Mouse (Mus musculus) brain, embryonic 18.5 days (tissue): ENCODE results near the gene Ethe1.

Source experiments
- DNase-seq: peaks from one replicate; pipeline ENCODE4 v3.0.0-alpha.2; 2012; ENCODE audit warnings: low read depth, low spot score

Gene Ethe1

GRCm38 (mm10) chr7:24574224-24574796 lies 13.0 kb upstream of the Ethe1 start:
- DNase-seq: no peak

- no peak for DNase-seq
Measured at GRCm38 (mm10) chr7:24577811-24578210, 9.5 kb upstream of the Ethe1 start.

GRCm38 (mm10) chr7:24584876-24585275 lies 2.5 kb upstream of the Ethe1 start:
- no peak for DNase-seq

DNA sequence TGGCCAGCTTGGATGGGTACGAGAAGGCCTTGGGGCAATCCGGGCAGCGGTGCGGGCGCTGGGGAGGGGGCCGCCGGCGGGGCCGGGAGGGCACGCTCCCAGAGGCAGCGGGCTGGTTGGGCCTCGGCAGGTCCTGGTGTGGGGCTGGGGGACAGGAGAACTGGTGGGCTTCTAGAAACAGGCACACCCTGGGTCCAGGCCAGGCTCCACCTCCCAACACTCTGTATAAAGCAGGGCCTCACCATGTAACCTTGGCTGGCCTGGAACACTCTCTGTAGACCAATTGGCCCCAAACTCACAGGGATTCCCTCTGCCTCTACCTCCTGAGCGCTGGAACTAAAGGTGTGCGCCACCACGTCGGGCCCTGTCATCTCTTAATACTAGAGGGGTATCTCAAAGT lies 1.3 kb upstream of the Ethe1 start:
- DNase-seq: no peak

DNA sequence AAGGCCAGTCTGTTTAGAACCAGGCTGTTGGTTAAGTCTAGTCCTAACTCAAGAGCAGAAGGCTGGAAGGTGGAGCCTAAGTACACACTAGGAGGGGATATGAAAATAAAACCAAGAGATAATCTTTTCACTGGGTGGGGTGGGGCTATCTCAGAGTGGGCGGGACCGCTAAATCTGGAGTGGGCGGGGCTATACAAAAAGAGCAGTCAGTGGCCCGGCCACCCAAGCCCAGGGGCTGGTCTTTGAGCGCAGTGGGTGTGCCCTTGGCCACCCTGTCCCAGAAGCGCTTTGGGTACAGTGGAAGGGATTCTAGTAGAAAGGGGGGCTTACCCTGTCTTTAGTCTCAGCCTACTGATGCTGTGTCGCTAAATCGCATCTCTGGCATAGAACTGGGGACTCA lies 515 bp upstream of the Ethe1 start:
- no peak for DNase-seq

GRCm38 (mm10) chr7:24588336-24588735 lies 993 bp downstream of the Ethe1 start:
- DNase-seq: no peak

DNA sequence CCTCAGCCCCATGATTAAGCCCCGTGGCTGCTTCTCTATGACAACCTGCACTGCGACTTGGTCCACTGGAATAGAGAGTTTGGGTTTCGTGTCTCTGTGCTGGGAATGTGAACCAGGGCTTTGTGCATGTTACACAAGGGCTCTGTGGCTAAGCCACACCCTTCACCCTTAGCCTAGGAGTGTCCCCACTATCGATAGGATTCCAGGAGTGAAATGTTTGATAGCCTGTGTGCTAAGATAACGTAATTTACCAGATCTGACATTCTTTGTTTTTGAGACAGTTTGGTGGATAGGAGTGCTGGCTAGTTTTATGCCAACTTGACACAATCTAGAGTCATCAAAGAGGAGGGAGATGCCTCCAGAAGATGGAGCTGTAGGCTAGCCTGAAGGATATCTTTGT lies 4.4 kb downstream of the Ethe1 start:
- no peak for DNase-seq

DNA sequence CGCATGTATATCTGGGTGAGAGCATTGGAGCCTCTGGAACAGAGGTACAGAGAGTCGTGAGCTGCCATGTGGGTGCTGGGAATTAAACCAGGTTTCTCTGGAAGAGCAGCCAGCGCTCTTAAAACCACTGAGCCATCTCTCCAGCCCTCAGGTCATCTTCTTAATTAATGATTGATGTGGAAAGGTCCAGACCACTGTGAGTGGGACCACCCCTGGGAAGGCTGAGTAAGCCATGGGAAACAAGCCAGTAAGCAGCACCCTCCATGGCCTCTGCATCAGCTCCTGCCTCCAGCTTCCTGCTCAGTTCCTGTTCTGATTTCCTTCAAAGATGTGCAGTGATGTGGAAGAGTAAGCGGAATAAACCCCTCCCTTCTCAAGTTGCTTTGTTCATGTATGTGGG lies 4.8 kb downstream of the Ethe1 start:
- no peak for DNase-seq

- no peak for DNase-seq
Measured at GRCm38 (mm10) chr7:24592781-24593180, 5.4 kb downstream of the Ethe1 start.

- no peak for DNase-seq
Measured at GRCm38 (mm10) chr7:24593621-24594308, 6.4 kb downstream of the Ethe1 start.

GRCm38 (mm10) chr7:24594309-24594803 lies 7.0 kb downstream of the Ethe1 start:
- DNase-seq: no peak

GRCm38 (mm10) chr7:24595464-24595863 lies 8.1 kb downstream of the Ethe1 start:
- DNase-seq: no peak

- no peak for DNase-seq
Measured at GRCm38 (mm10) chr7:24598121-24598520, 10.8 kb downstream of the Ethe1 start.

GRCm38 (mm10) chr7:24599211-24600067 lies 12.1 kb downstream of the Ethe1 start:
- DNase-seq: no peak

DNA sequence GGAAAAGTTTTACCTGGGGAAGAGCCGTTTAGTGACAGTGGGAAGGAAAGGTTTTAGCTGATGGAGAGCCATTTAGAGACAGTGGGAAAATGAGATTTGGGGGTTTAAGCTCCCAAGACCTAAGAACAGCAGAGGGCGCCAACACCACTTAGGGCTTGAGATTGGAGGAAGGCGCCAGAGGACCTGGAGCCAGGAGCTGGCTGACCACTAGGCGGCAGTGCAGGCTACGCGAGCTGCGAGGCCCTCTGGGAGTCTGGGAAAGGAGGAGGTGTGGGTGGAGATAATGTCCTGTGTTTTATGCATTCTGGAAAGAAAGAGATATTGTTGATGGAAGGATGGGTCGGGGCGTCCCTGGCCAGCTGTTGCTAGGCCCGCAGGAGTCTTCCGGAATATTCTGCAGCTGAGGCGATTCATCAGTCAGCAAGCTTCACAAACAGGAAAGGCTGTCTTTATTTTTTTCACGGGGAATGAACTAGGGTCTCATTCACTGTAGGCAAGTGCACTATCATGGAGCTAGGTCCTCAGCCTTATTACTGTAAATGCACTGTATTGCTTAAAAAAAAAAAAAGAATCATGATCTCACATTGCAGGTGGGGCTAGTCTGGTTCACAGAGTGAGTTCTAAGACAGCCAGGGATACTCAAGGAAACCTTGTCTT lies 13.7 kb downstream of the Ethe1 start:
- peak; percentile 84 for DNase-seq

DNA sequence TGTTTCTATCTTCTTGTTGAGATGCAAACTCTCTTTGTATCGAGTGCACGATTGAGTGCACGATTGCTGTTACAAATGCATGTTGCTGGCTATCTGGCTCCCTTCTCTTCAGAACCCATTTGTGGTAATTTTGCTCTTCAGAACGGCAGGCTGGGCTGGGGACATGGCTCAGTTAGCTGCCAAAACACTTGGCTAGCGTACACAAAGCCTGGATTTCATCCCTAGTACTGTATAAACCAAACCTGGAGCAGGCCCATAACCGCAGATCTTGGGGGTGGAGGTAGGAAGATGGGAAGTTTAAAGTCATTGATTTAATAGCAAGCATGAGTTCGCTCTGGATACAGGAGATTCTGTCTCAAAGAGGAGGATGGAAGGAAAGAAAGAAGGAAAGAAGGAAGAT lies 18.2 kb downstream of the Ethe1 start:
- no peak for DNase-seq

DNA sequence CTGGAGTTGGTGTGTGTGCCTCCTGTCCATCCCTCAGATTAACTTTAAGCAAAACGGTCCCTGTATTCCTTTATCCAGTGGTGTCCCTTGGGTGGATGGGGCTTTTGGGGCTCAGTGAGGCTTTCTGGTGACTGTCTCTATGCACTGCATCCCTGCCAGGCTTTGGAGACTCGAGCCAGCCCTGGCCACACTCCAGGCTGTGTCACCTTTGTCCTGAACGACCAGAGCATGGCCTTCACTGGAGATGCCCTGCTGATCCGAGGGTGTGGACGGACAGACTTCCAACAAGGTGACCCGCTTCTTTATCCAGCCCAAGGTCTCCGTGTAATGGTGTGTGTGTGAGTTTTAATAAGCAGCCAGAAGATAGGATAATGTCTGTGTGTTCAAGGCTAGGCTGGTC lies 18.7 kb downstream of the Ethe1 start:
- no peak for DNase-seq

DNA sequence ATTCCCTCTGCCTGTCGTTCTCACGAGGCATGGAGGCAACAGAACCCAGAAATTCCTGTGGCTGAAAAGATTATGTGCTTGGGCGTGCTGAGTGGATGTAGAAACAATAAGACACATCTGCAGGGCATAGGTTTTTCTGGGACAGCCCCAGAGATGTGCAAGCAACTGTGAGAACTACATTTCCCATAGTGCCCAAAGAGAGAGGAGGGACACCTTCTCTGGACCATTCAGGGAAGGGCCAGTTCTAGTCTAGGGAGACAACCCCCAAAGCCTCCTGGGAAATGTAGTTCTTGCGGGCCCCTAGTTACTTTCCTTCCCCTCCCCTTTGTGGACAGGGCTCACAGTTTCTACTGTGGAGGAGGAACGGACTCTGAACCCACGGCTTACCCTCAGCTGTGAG lies 20.7 kb downstream of the Ethe1 start:
- no peak for DNase-seq

DNA sequence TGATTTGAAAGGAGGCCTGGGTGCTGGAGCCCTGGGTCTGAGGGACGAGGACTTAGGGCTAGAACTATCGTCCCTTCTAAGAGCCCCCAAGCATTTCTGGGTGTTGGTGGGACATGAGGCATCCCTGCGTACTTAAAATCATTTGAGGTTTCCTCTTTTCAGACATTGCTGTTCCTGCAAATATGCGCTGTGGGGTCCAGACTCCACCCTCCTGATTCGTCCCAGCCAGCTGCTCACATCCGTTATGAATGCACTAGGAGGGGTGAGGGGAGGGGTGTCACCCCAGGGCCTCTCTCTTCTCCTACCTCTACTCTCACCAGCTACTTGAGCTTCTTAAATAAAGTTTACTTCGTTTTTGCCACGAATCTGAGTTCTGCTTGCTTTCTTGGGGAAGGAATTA lies 21.2 kb downstream of the Ethe1 start:
- DNase-seq: no peak

DNA sequence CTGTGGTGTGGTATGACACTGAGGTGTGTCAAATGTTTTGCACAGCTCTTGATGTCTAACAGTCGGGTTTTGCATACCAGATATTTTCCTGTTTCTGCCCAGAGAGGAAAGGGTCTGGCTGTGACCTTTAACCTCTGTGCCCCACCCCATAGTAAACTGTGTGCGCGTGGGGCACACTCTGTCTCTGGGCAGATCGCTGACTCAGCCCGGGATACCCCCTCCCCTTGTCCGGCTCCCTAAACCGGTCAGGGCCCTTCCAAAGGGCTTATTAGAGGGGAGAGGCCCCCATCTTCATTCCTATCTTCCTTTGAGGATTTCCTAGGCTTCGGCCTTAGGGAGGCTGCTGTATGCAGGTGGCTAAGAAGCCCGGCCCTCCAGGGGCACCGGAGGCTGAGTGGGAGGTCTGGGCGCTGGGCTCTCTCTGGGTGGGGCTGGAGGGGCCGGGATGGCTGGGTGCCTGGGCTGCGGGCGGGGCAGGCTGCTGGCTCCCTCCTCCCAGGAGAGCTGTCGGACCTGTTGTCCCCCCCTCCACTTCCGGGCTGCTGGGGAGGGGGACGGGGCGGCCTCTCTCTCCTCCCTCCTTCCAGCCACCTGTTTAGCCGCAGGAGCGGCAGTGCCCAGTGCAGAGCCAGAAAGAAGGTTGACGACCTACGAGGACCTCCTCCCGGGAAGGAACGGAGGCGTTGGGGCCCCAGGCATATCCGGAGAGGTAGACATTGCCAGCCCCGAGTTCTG lies 23.0 kb downstream of the Ethe1 start, which contains the start of gene Phldb3:
Gene Phldb3 (plus strand): TSS at position 620 of the 735 bp plus-strand sequence.
- DNase-seq: no peak

DNA sequence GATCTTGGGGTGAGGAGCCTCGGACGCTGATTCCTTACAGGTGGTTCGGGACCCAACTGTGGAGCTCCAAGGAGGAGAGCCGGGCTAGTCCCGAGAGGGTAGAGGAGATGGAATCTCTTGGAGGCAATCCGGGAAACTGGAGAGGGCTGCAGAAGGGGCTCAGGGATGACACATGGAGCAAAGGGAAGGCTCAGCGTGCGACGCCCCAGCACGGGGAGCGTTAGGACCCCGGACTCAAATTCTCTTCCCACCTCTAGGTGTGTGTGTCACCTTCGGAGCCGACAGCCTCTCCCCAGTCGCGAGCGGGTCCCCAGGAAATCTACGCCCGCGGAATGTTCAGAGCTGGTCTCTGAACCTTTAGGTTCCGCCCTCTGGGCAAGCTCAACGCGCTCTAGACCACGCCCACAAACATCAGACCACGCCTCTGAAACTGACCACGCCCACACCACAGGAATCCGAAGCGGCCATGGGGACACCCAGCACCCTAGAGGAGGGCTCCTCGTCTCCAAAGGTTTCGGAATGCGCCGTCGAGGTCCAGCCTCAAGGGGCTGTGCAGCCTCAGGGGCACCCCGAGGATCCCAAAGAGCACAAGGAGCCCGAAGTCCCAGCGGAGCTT lies 23.6 kb downstream of the Ethe1 start:
- DNase-seq: no peak
